Mouse (Mus musculus) forebrain, embryonic 11.5 days (tissue): Measurements from ENCODE around the gene Mcu. TPM values are rescaled to one million over a fixed set of nuclear protein-coding genes. Genes with fewer than 3 reads are reported as not detected.
A peak's percentile ranks its signal among the peaks of the same experiment; 100 is the strongest.

Source experiments
- ATAC-seq: fragments of 200-750 bp; cut with Nextera tagmentation; replicated peaks from 2 replicates; pipeline ENCODE4 v1.8.0; 2017; ENCODE audit warnings: moderate TSS enrichment; ENCODE audit not compliant: low FRiP score
- DNase-seq: peaks from one replicate; pipeline ENCODE4 v3.0.0-alpha.2; 2017; ENCODE audit warnings: low spot score
- H3K27ac ChIP-seq: fragments of 300-500 bp; sonication (generic); 2 replicates; pipeline ENCODE4 v1.5.1; 2014; ENCODE audit warnings: low read depth, low read length
- H3K27me3 ChIP-seq: fragments of 300-500 bp; sonication (generic); 2 replicates; pipeline ENCODE4 v1.6.1; 2014; ENCODE audit warnings: mild to moderate bottlenecking, low read length, mixed read lengths; ENCODE audit not compliant: control insufficient read depth, insufficient read depth
- H3K36me3 ChIP-seq: fragments of 300-500 bp; sonication (generic); 2 replicates; pipeline ENCODE4 v1.6.1; 2014; ENCODE audit warnings: mild to moderate bottlenecking, low read length, moderate library complexity, mixed read lengths; ENCODE audit not compliant: control insufficient read depth, insufficient read depth
- H3K4me1 ChIP-seq: fragments of 300-500 bp; sonication (generic); replicated peaks from 2 replicates; pipeline ENCODE4 v1.6.1; 2014; ENCODE audit warnings: low read length, mixed read lengths; ENCODE audit not compliant: control insufficient read depth, insufficient read depth
- H3K4me2 ChIP-seq: fragments of 300-500 bp; sonication (generic); 2 replicates; pipeline ENCODE4 v1.6.1; 2014; ENCODE audit warnings: low read depth, mild to moderate bottlenecking, low read length, moderate library complexity, mixed read lengths; ENCODE audit not compliant: severe bottlenecking
- H3K4me3 ChIP-seq: fragments of 300-500 bp; sonication (generic); 2 replicates; pipeline ENCODE4 v1.5.1; 2014; ENCODE audit warnings: low read depth, low read length
- H3K9ac ChIP-seq: fragments of 300-500 bp; sonication (generic); 2 replicates; pipeline ENCODE4 v1.6.1; 2014; ENCODE audit warnings: low read length
- H3K9me3 ChIP-seq: fragments of 300-500 bp; sonication (generic); 2 replicates; pipeline ENCODE4 v1.6.1; 2016; ENCODE audit warnings: low read length, mixed read lengths; ENCODE audit not compliant: control insufficient read depth
- WGBS: fragments of 180-500 bp; shearing (Covaris S2); extraction: QIAGEN DNeasy Blood & Tissue Kit; methylation state at CpG from one replicate; pipeline ENCODE4 v1.1.7; 2014; 5-methylcytosine and 5-hydroxymethylcytosine counted together
- polyA plus RNA-seq: library from polyadenylated mRNA; unstranded; fragments of >200 nt; fragmentation: Nextera tagmentation; extraction: Ambion mirVana; gene quantifications from 2 replicates; pipeline ENCODE4 v1.2.1, GENCODE M21; 2014

Mcu gene
- polyA plus RNA-seq, 1 experiment from 2014 or later: 22.3 TPM

GRCm38 (mm10) chr10:59558602-59559001 lies 57.9 kb downstream of the Mcu start:
- Histone ChIP-seq H3K9me3 (no peaks in the 10 kb centered on the region), H3K9ac (no peak overlapping the region), H3K4me2 (no peak overlapping the region), H3K27ac (no peak overlapping the region), H3K4me1 (no peaks in the 10 kb centered on the region), H3K4me3 (no peak overlapping the region), H3K27me3 (no peaks in the 10 kb centered on the region), H3K36me3 (no peaks in the 10 kb centered on the region)
- DNase-seq: no peak
- no peak for ATAC-seq
- 78% methylated on average over 4 of the region's 4 CpGs for WGBS

GRCm38 (mm10) chr10:59558164-59558563 lies 58.3 kb downstream of the Mcu start:
- 90% methylated on average over 5 of the region's 5 CpGs for WGBS
- H3K27me3 ChIP-seq: no peaks in the 10 kb centered on the region
- H3K4me3 ChIP-seq: no peak overlapping the region
- no peak for ATAC-seq
- H3K27ac ChIP-seq: no peak overlapping the region
- no peaks in the 10 kb centered on the region for H3K4me1 ChIP-seq
- DNase-seq: no peak
- no peak overlapping the region for H3K4me2 ChIP-seq
- H3K9ac ChIP-seq: no peak overlapping the region
- H3K9me3 ChIP-seq: no peaks in the 10 kb centered on the region
- H3K36me3 ChIP-seq: no peaks in the 10 kb centered on the region

GRCm38 (mm10) chr10:59556541-59556940 lies 60.0 kb downstream of the Mcu start:
- DNase-seq (no peak), ATAC-seq (no peak)
- Histone ChIP-seq H3K36me3 (no peaks in the 10 kb centered on the region), H3K4me2 (no peak overlapping the region), H3K4me1 (no peaks in the 10 kb centered on the region), H3K9me3 (no peaks in the 10 kb centered on the region), H3K9ac (no peak overlapping the region), H3K27ac (no peak overlapping the region), H3K27me3 (no peaks in the 10 kb centered on the region), H3K4me3 (no peak overlapping the region)
- 43% methylated on average over 5 of the region's 5 CpGs for WGBS

GRCm38 (mm10) chr10:59554243-59554642 lies 62.2 kb downstream of the Mcu start:
- no peak overlapping the region for H3K27ac ChIP-seq
- no peak overlapping the region for H3K9ac ChIP-seq
- 98% methylated on average over 1 of the region's 1 CpGs for WGBS
- H3K9me3 ChIP-seq: no peaks in the 10 kb centered on the region
- ATAC-seq: no peak
- peaks cover 3% of the 10 kb centered on the region; the same call in 1 of the 2 replicates for H3K4me1 ChIP-seq
- H3K4me2 ChIP-seq: no peak overlapping the region
- no peaks in the 10 kb centered on the region for H3K27me3 ChIP-seq
- DNase-seq: no peak
- H3K36me3 ChIP-seq: no peaks in the 10 kb centered on the region
- no peak overlapping the region for H3K4me3 ChIP-seq

GRCm38 (mm10) chr10:59552456-59552855 lies 64.0 kb downstream of the Mcu start:
- H3K4me2 ChIP-seq: no peak overlapping the region
- H3K4me3 ChIP-seq: no peak overlapping the region
- 86% methylated on average over 1 of the region's 1 CpGs for WGBS
- no peak overlapping the region for H3K27ac ChIP-seq
- H3K4me1 ChIP-seq: peaks cover 4% of the 10 kb centered on the region; the same call in 1 of the 2 replicates
- no peaks in the 10 kb centered on the region for H3K27me3 ChIP-seq
- no peaks in the 10 kb centered on the region for H3K36me3 ChIP-seq
- H3K9ac ChIP-seq: no peak overlapping the region
- ATAC-seq: no peak
- no peak for DNase-seq
- H3K9me3 ChIP-seq: no peaks in the 10 kb centered on the region

GRCm38 (mm10) chr10:59548768-59549333 lies 67.6 kb downstream of the Mcu start:
- Histone ChIP-seq H3K27ac (no peak overlapping the region), H3K4me2 (no peak overlapping the region), H3K36me3 (no peaks in the 10 kb centered on the region), H3K9me3 (no peaks in the 10 kb centered on the region; the same call in 1 of the 2 replicates), H3K4me1 (peaks cover 4% of the 10 kb centered on the region; the same call in 1 of the 2 replicates), H3K4me3 (no peak overlapping the region), H3K27me3 (no peaks in the 10 kb centered on the region), H3K9ac (no peak overlapping the region)
- ATAC-seq (no peak), DNase-seq (no peak)
- 83% methylated on average over 11 of the region's 11 CpGs for WGBS

- Histone ChIP-seq H3K4me1 (peaks cover 4% of the 10 kb centered on the region; the same call in 1 of the 2 replicates), H3K9me3 (no peaks in the 10 kb centered on the region; the same call in 1 of the 2 replicates), H3K9ac (no peak overlapping the region), H3K27me3 (no peaks in the 10 kb centered on the region), H3K27ac (peak overlapping the region; percentile 50; the same call in 1 of the 2 replicates), H3K4me2 (no peak overlapping the region), H3K4me3 (no peak overlapping the region), H3K36me3 (no peaks in the 10 kb centered on the region)
- WGBS: 49% methylated on average over 6 of the region's 6 CpGs
- ATAC-seq: no peak
- no peak for DNase-seq
These were observed 68.3 kb downstream of the Mcu start for GRCm38 (mm10) chr10:59548211-59548610.

GRCm38 (mm10) chr10:59547426-59547825 lies 69.1 kb downstream of the Mcu start:
- Histone ChIP-seq H3K9me3 (no peaks in the 10 kb centered on the region; the same call in 1 of the 2 replicates), H3K27me3 (no peaks in the 10 kb centered on the region), H3K4me2 (no peak overlapping the region), H3K36me3 (no peaks in the 10 kb centered on the region), H3K27ac (peak overlapping the region; percentile 50; the same call in 1 of the 2 replicates), H3K9ac (peak overlapping the region; percentile 8; the same call in 1 of the 2 replicates), H3K4me1 (peaks cover 4% of the 10 kb centered on the region; the same call in 1 of the 2 replicates), H3K4me3 (no peak overlapping the region)
- ATAC-seq: peak; percentile 33; the same call in 1 of the 2 replicates
- DNase-seq: no peak
- WGBS: 12% methylated on average over 7 of the region's 7 CpGs

- no peaks in the 10 kb centered on the region; the same call in 1 of the 2 replicates for H3K9me3 ChIP-seq
- H3K27me3 ChIP-seq: no peaks in the 10 kb centered on the region
- H3K27ac ChIP-seq: no peak overlapping the region
- no peak overlapping the region for H3K9ac ChIP-seq
- no peak for ATAC-seq
- H3K36me3 ChIP-seq: no peaks in the 10 kb centered on the region
- 93% methylated on average over 7 of the region's 7 CpGs for whole genome bisulfite sequencing
- H3K4me1 ChIP-seq: peaks cover 1% of the 10 kb centered on the region; the same call in 1 of the 2 replicates
- no peak overlapping the region for H3K4me2 ChIP-seq
- no peak for DNase-seq
- H3K4me3 ChIP-seq: no peak overlapping the region
These were observed 71.3 kb downstream of the Mcu start for GRCm38 (mm10) chr10:59545169-59545568.
